Mouse (Mus musculus) left cerebral cortex, postnatal 10 days (tissue): ENCODE measurements at regions not wholly inside any gene's neighbourhood (a gene's known extent, or its start where the extent isn't known, plus 50 kb on each side); places are given as distances from the start of the nearest gene placed in this dataset.
"Not testable (repeated sequence)": the region's sequence is repeated elsewhere in the genome, so short reads cannot be mapped to it uniquely, and the experiment has no call there.

Source experiments
- DNase-seq, 2 experiments: peaks; one replicate each; pipeline ENCODE4 v3.0.0; 2021 to 2022; ENCODE audit warnings: low spot score in 2 of 2, mixed read lengths in 1 of 2; ENCODE audit errors: extremely low spot score in 1 of 2
- intact Hi-C: fragments of 180-260 bp; cut with DNase I; formaldehyde crosslinking; loops from one replicate; pipeline ENCODE4 v1.15.1; 2025

GRCm38 (mm10) chr16:65629186-65629585 lies 66.7 kb upstream of the Chmp2b start:
- DNase-seq, result peak; percentile 54 to 64
- intact Hi-C loops, result no loop called here

- no peak for DNase-seq
- intact Hi-C loops, result loop anchor here (2.0 kb wide), 1 partner anchor 375 kb away; no protein-coding TSS in a partner anchor
Measured at GRCm38 (mm10) chr16:65631680-65632079, 69.2 kb upstream of the Chmp2b start.

- DNase-seq, intact Hi-C loops: not testable (repeated sequence)
Measured at GRCm38 (mm10) chr16:65646741-65647140, 84.2 kb upstream of the Chmp2b start.

- DNase-seq, result no peak
- intact Hi-C loops, result no loop called here
Measured at GRCm38 (mm10) chr16:65649061-65649460, 86.5 kb upstream of the Chmp2b start.

GRCm38 (mm10) chr16:65655490-65655889 lies 93.0 kb upstream of the Chmp2b start:
- intact Hi-C loops, result no loop called here
- DNase-seq, result no peak

- intact Hi-C loops, result no loop called here
- no peak for DNase-seq
Measured at GRCm38 (mm10) chr16:65657829-65658228, 95.3 kb upstream of the Chmp2b start.

- intact Hi-C loops, result no loop called here
- peak in 1 of 2 experiments; percentile 18 for DNase-seq
Measured at GRCm38 (mm10) chr16:65664787-65665186, 102.3 kb upstream of the Chmp2b start.

GRCm38 (mm10) chr16:65672116-65672515 lies 109.6 kb upstream of the Chmp2b start:
- intact Hi-C loops, result no loop called here
- DNase-seq, result no peak

GRCm38 (mm10) chr16:65683089-65683488 lies 120.6 kb upstream of the Chmp2b start:
- intact Hi-C loops, result no loop called here
- no peak for DNase-seq

- no peak for DNase-seq
- intact Hi-C loops, result no loop called here
Measured at GRCm38 (mm10) chr16:65683703-65684320, 121.3 kb upstream of the Chmp2b start.

GRCm38 (mm10) chr16:65693626-65694025 lies 121.4 kb upstream of the Vgll3 start:
- intact Hi-C loops, result no loop called here
- DNase-seq, result no peak

- no peak for DNase-seq
- intact Hi-C loops, result loop anchor here (2.0 kb wide), 1 partner anchor 291 kb away; no protein-coding TSS in a partner anchor
Measured at GRCm38 (mm10) chr16:65715631-65716030, 99.4 kb upstream of the Vgll3 start.

- DNase-seq, result peak in 1 of 2 experiments; percentile 17
- intact Hi-C loops, result no loop called here
Measured at GRCm38 (mm10) chr16:65718791-65719472, 96.1 kb upstream of the Vgll3 start.

- DNase-seq, result no peak
Measured at GRCm38 (mm10) chr16:65720953-65721352, 94.1 kb upstream of the Vgll3 start.

GRCm38 (mm10) chr16:65725559-65726269 lies 89.3 kb upstream of the Vgll3 start:
- intact Hi-C loops, result no loop called here
- no peak for DNase-seq

More at GRCm38 (mm10) chr16:65720953-65721352, 94.1 kb upstream of the Vgll3 start:
- intact Hi-C loops, result no loop called here

- DNase-seq, result no peak
- intact Hi-C loops, result no loop called here
Measured at GRCm38 (mm10) chr16:65726289-65726688, 88.8 kb upstream of the Vgll3 start.

GRCm38 (mm10) chr16:65729322-65729721 lies 85.7 kb upstream of the Vgll3 start:
- intact Hi-C loops, result no loop called here
- no peak for DNase-seq

GRCm38 (mm10) chr16:65739652-65740051 lies 75.4 kb upstream of the Vgll3 start:
- no peak for DNase-seq
- intact Hi-C loops, result no loop called here

- intact Hi-C loops, result no loop called here
- DNase-seq, result no peak
Measured at GRCm38 (mm10) chr16:65742951-65743350, 72.1 kb upstream of the Vgll3 start.

GRCm38 (mm10) chr16:65755667-65756066 lies 59.4 kb upstream of the Vgll3 start:
- DNase-seq, result no peak
- intact Hi-C loops, result no loop called here
